Mouse (Mus musculus): ENCODE data around the gene Trir. TPM values are rescaled to one million over a fixed set of nuclear protein-coding genes. Genes with fewer than 3 reads are reported as not detected.

Trir gene
- polyA plus RNA-seq (2016; fragmentation: Nextera tagmentation; extraction: Ambion mirVana) = 149 and 164 TPM in 2 replicates

DNA sequence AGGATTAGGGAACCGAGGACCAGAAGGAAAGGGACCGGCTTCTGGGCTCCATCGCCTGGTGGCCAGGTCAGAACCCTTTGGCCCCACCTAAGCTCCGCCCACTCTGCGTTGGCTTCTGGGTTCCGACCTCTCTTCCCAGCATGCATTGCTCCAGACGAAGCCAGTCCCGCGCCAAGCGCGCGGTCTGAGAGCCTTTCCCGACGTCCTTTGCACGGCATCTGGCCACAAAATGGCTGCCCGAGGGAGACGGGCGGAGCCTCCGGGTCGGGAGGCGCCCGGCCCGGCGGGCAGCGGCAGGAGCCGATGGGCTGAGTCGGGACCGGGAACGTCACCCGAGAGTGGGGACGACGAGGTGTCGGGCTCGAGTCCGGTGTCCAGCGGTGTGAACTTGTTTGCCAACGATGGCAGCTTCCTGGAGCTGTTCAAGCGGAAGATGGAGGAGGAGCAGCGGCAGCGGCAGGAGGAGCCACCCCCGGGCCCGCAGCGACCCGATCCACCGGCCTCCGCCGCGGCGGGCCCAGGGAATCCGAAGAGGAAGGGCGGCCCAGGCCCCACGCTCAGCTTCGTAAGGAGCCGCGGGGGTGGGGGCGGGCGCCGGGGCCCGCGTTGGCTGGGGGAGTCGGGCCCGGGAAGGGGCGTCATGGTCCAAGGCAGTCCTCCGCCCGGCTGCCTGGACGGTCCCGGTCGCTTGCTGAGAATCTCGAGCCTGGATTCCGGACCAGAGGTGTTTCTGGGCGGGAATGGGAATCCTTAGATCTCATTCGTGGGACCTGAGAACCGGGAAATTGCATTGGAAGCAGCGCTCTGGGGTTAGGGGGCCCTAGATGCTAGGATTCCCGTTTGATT lies at the start of gene Trir:
Gene Trir (plus strand): TSS at position 154 of the 846 bp plus-strand sequence.
- no peaks in the 10 kb centered on the region for H3K9me3 ChIP-seq
- H3K36me3 ChIP-seq = peaks cover 54% of the 10 kb centered on the region
- under 1% methylated on average over 75 of the region's 75 CpGs for WGBS
- H3K4me3 ChIP-seq = peak within 1 kb of the TSS; percentile 99
- H3K27me3 ChIP-seq (ENCODE audit: insufficient read depth, poor library complexity, severe bottlenecking) = no peaks in the 10 kb centered on the region
- peaks cover 45% of the 10 kb centered on the region for H3K4me1 ChIP-seq (replicated peaks)
- DNase-seq (ENCODE audit: low spot score) = peak; percentile 97
- H3K27ac ChIP-seq = peak within 1 kb of the TSS; percentile 99

GRCm38 (mm10) chr8:84977435-84978247 lies 49.0 kb upstream of the Trir start:
- H3K4me1 ChIP-seq (replicated peaks) = peaks cover 77% of the 10 kb centered on the region
- H3K27ac ChIP-seq = peak overlapping the region; percentile 82
- H3K27me3 ChIP-seq (ENCODE audit: insufficient read depth, poor library complexity, severe bottlenecking) = peaks cover 58% of the 10 kb centered on the region
- H3K9me3 ChIP-seq = no peaks in the 10 kb centered on the region
- WGBS = under 1% methylated on average over 70 of the region's 70 CpGs
- peak; percentile 70 for DNase-seq (ENCODE audit: low spot score)
- peak overlapping the region; percentile 68 for H3K4me3 ChIP-seq
- peaks cover 29% of the 10 kb centered on the region for H3K36me3 ChIP-seq

DNA sequence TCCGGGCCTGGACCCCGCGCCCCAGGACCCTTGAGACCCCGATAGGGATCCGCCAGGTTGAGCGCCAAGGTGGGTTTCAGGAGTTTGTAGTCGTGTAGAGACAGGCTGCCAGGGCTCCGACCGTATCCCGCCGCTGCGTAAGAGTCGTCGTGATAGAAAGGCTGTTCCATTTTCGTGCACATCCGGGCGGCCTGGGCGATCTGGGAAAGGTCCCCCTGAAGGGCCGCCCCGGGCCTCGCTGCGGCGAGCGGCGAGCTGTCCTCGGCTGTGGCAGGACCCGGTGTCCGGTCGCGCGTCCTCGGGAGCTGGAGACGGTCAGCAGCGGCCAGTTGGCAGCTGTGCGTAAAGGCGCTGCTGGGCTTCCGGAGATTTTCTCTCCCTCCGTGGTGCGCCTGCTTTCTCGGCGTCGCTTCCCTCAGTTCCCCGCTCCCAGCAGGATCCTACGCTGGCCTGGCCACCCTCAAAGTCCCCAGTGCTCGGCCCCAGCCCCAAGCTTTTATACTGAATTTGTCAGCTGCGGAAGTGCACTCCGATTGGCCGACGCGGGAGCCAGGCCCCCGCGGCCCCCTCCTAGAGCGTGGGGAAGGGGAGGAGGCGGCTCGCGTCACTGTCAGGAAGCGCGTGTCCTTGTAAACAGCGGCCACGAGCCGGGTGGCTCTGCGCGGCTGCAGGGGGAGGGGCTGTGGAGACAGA lies 48.2 kb upstream of the Trir start, which contains the start of gene Junb:
Gene Junb (minus strand): TSS at position 471 of the 693 bp plus-strand sequence.
- H3K27ac ChIP-seq = peak within 1 kb of the TSS; percentile 83
- peaks cover 79% of the 10 kb centered on the region for H3K4me1 ChIP-seq (replicated peaks)
- peaks cover 62% of the 10 kb centered on the region for H3K27me3 ChIP-seq (ENCODE audit: insufficient read depth, poor library complexity, severe bottlenecking)
- peak; percentile 85 for DNase-seq (ENCODE audit: low spot score)
- under 1% methylated on average over 63 of the region's 63 CpGs for WGBS
- peak within 1 kb of the TSS; percentile 68 for H3K4me3 ChIP-seq
- H3K9me3 ChIP-seq = no peaks in the 10 kb centered on the region
- peaks cover 22% of the 10 kb centered on the region for H3K36me3 ChIP-seq

DNA sequence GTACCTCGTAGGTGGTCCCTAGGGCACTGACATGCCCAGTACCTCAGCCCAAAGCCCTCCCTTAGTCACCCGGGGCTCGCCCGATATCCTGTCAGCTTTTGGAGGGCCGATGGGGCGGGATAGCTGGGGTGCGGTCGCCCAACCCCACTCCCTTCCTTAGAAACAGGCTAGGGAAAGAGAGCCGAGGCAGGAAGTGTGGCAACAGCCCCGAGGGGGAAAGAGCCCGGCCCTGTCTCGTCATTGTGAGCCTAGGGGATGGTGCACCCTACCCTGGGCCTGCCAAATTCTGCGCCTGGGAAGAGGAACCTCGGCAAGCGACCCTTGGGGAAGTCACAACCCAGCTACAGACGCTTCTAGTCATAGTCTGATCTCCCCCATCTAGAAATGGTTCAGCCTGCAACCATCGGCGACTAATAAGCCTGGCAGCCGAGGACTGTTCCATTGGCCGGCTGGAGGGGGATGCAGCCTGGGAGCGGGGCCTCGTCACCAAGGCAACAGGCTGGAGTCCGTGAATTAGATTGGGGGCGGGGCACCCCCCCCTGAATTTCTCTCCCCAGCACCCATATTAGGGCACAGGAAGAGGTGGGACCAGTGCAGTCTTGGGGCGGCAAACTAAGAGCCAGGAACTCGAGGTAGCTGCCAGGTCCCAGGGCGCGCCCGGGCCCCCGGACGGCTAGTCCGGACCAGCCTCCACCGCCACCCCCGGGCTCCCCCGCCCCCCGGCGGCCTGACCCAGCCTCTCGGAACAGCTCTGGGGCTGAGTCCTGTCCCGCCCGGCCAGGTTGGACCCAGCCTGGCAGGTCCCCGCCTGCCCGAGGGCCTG lies 46.8 kb upstream of the Trir start:
- Histone ChIP-seq H3K27me3 (ENCODE audit: insufficient read depth, poor library complexity, severe bottlenecking) (peaks cover 75% of the 10 kb centered on the region), H3K27ac (peak overlapping the region; percentile 83), H3K36me3 (peaks cover 7% of the 10 kb centered on the region), H3K4me1 (replicated peaks) (peaks cover 87% of the 10 kb centered on the region), H3K4me3 (peak overlapping the region; percentile 68), H3K9me3 (no peaks in the 10 kb centered on the region)
- WGBS = 4% methylated on average over 42 of the region's 42 CpGs
- peak; percentile 86 for DNase-seq (ENCODE audit: low spot score)

- peaks cover 84% of the 10 kb centered on the region for H3K27me3 ChIP-seq (ENCODE audit: insufficient read depth, poor library complexity, severe bottlenecking)
These were observed 45.8 kb upstream of the Trir start for GRCm38 (mm10) chr8:84980622-84981358.

DNA sequence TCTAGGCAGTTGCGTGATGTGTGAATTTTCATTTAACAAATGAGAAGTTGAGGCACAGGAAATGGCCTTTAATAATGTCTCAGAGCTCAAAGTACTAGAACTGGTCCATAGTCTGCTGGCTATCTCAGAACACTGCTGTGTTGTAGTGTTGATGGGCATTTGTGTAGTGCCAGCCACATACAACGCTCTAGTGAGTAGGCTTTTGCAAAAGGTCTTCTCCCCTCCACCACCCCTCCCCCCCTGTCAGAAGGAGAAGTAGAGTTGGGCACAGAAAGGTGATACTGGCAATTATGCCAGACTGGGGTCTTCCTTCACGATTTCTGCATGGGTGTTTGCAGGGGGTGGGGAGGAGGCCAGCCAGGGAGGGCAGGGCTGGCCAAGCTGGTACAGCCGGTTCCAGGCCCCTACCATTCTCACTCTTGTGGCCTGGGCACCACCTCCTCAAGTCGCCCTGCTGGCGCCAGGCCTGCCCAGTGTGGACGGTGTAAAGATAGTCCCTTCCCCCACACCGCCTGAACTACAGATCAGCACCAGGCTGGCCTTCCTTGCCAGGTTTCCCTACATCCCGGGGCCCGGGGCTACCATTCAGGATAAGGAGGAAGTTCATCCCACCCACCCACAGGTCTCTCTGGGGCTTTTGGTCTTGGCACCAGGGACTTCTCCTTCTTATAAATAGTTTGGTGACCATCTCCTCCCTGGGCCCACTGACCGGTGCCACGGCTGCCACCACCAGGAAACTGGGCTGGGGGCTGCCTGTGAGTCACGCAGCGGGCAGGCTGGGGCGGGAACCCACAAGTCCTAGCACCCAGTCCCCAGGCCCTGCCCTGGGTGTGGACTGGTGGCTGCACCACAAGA lies 44.8 kb upstream of the Trir start:
- Histone ChIP-seq H3K36me3 (no peaks in the 10 kb centered on the region), H3K4me1 (replicated peaks) (peaks cover 85% of the 10 kb centered on the region), H3K27ac (peak overlapping the region; percentile 35; the same call in 1 of the 2 replicates), H3K9me3 (no peaks in the 10 kb centered on the region), H3K27me3 (ENCODE audit: insufficient read depth, poor library complexity, severe bottlenecking) (peaks cover 94% of the 10 kb centered on the region), H3K4me3 (no peak overlapping the region)
- no peak for DNase-seq (ENCODE audit: low spot score)
- WGBS = 76% methylated on average over 15 of the region's 15 CpGs

More at GRCm38 (mm10) chr8:84980622-84981358, 45.8 kb upstream of the Trir start:
- Histone ChIP-seq H3K36me3 (no peaks in the 10 kb centered on the region), H3K27ac (peak overlapping the region; percentile 83), H3K4me1 (replicated peaks) (peaks cover 88% of the 10 kb centered on the region), H3K4me3 (peak overlapping the region; percentile 68), H3K9me3 (no peaks in the 10 kb centered on the region)
- peak; percentile 31 for DNase-seq (ENCODE audit: low spot score)
- WGBS = 37% methylated on average over 11 of the region's 11 CpGs

DNA sequence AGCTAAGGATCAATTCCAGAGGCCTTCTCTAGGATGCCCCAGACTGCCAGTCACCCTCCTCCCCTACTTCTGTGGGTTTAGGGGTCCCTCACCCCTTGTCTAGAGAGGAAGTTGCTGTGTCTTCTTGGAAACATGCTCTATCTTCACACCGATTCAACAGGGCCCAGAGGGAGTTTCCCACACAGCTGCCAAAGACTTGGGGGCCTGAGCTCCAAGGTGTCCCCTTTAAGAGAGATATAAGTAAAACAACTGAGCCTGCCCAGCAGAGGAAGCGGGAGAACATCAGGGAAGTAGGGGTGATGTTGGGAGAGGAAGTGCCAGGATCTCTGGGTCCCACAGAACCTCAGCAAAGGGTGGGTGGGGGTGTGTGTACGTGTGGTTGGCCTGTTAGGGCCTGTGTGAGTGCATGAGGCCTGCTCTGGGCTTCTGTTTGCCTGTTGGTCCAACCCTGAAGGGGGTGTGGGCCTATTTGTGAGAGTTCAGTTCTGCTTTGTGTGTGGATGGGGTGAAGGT lies 44.1 kb upstream of the Trir start:
- DNase-seq (ENCODE audit: low spot score) = no peak
- peaks cover 94% of the 10 kb centered on the region for H3K27me3 ChIP-seq (ENCODE audit: insufficient read depth, poor library complexity, severe bottlenecking)
- H3K27ac ChIP-seq = peak overlapping the region; percentile 35; the same call in 1 of the 2 replicates
- no peaks in the 10 kb centered on the region for H3K9me3 ChIP-seq
- H3K4me3 ChIP-seq = no peak overlapping the region
- 74% methylated on average over 3 of the region's 3 CpGs for WGBS
- peaks cover 78% of the 10 kb centered on the region for H3K4me1 ChIP-seq (replicated peaks)
- H3K36me3 ChIP-seq = no peaks in the 10 kb centered on the region

DNA sequence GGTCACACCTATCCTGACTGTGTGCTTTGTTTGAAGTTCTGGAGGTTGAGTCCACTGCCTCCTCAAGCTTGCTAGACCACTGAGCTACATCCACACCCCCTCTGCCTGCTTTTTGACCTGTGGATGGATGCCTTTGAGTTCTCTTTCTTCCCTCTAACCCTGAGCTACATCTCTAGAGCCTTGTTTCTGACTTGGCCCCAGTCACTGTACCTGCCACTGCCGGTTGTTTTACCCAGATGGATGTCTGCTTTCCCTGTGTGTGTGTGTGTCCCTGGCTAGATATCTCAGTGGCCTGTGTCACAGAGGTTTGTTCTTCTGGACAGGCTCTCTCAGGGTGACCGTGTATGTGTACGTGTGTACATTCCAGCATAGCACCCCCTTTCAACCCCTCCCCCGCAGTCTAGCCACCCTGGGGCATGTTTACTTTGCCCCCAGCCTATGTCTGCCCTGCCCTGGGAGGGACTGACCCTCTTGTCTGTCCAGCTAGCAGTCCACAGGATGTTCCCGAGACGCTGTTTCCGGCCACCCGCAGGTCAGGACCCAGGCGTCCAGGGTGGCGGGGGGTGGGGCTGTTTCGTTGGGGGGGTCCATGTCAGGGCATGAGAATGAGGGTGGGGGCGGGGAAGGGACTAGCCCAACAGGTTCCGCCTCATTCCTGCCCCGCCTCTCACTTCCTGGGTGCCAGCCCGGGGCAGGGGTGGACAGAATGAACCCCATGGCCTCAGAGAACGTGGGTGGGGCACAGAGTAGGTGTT lies 42.2 kb upstream of the Trir start:
- 9% methylated on average over 16 of the region's 16 CpGs for WGBS
- no peaks in the 10 kb centered on the region for H3K36me3 ChIP-seq
- DNase-seq (ENCODE audit: low spot score) = peak; percentile 25
- peak overlapping the region; percentile 66 for H3K4me3 ChIP-seq
- H3K27ac ChIP-seq = peak overlapping the region; percentile 84
- peaks cover 94% of the 10 kb centered on the region for H3K27me3 ChIP-seq (ENCODE audit: insufficient read depth, poor library complexity, severe bottlenecking)
- H3K9me3 ChIP-seq = no peaks in the 10 kb centered on the region
- H3K4me1 ChIP-seq (replicated peaks) = peaks cover 65% of the 10 kb centered on the region

GRCm38 (mm10) chr8:84985049-84985683 lies 41.5 kb upstream of the Trir start:
- peak overlapping the region; percentile 84 for H3K27ac ChIP-seq
- WGBS = under 1% methylated on average over 23 of the region's 23 CpGs
- H3K27me3 ChIP-seq (ENCODE audit: insufficient read depth, poor library complexity, severe bottlenecking) = peaks cover 87% of the 10 kb centered on the region

More at GRCm38 (mm10) chr8:84985049-84985683, 41.5 kb upstream of the Trir start:
- Histone ChIP-seq H3K4me1 (replicated peaks) (peaks cover 65% of the 10 kb centered on the region), H3K4me3 (peak overlapping the region; percentile 66), H3K36me3 (no peaks in the 10 kb centered on the region), H3K9me3 (no peaks in the 10 kb centered on the region)
- DNase-seq (ENCODE audit: low spot score) = no peak
